ENCODE assay signal across 8 mouse cellular contexts in genomic region chr5:110232346-110232745, GRCm38 (mm10). TPM values are rescaled to one million over a fixed set of nuclear protein-coding genes. Genes with fewer than 3 reads are reported as not detected.
DNase-seq lines count a peak whose midpoint lies in the region; ATAC-seq and TF ChIP-seq lines count a peak whose summit lies in the region.

No protein-coding gene starts in this region.

- peaks cover 21% of the 10 kb centered on the region for H3K4me1 ChIP-seq in kidney, embryonic 15.5 days
- H3K4me1 ChIP-seq in kidney, adult 2 months (ENCODE audit: control insufficient read depth, insufficient read depth, low read length): no peaks in the 10 kb centered on the region
- H3K4me1 ChIP-seq in forebrain, postnatal 0 days (ENCODE audit: insufficient read depth): peaks cover 8% of the 10 kb centered on the region; the same call in 1 of the 2 replicates

- peaks cover 41% of the 10 kb centered on the region for H3K36me3 ChIP-seq in kidney, embryonic 15.5 days
- H3K36me3 ChIP-seq in kidney, adult 2 months (ENCODE audit: control insufficient read depth, insufficient read depth, low read length): no peaks in the 10 kb centered on the region; the same call in 1 of the 2 replicates
- peaks cover 25% of the 10 kb centered on the region for H3K36me3 ChIP-seq in forebrain, postnatal 0 days (ENCODE audit: insufficient read depth)

- peak overlapping the region; percentile 72 for H3K4me2 ChIP-seq in kidney, embryonic 15.5 days
- H3K4me2 ChIP-seq in forebrain, postnatal 0 days (ENCODE audit: low read depth): peak overlapping the region; percentile 69; the same call in 1 of the 2 replicates

- no peak overlapping the region for H3K9ac ChIP-seq in kidney, embryonic 15.5 days
- no peak overlapping the region for H3K9ac ChIP-seq in forebrain, postnatal 0 days

- H3K9me3 ChIP-seq in kidney, embryonic 15.5 days (replicated peaks): no peaks in the 10 kb centered on the region
- H3K9me3 ChIP-seq in forebrain, postnatal 0 days (ENCODE audit: low read length): no peaks in the 10 kb centered on the region

- no peak for DNase-seq in kidney, adult 2 months
- peak; percentile 38 for DNase-seq in MEL-GATA-1-ER (ENCODE audit: extremely low read depth, low read depth)
- DNase-seq in forebrain, postnatal 0 days: no peak
- DNase-seq in left cerebral cortex, postnatal 4 days: no peak
- no peak for DNase-seq in embryo, embryonic 10 days (ENCODE audit: low spot score)
- DNase-seq in left cerebral cortex, adult 8-10 months (ENCODE audit: low spot score in 2 of 2): no peak

- no peaks in the 10 kb centered on the region for H3K27me3 ChIP-seq in kidney, embryonic 15.5 days
- no peaks in the 10 kb centered on the region for H3K27me3 ChIP-seq in kidney, adult 2 months (replicated peaks; ENCODE audit: control insufficient read depth, insufficient read depth, low read length)
- no peaks in the 10 kb centered on the region for H3K27me3 ChIP-seq in forebrain, postnatal 0 days (ENCODE audit: insufficient read depth, low read length)

- intact Hi-C loops in left cerebral cortex, postnatal 4 days (cut with DNase I): no loop called here

- H3K4me3 ChIP-seq in kidney, embryonic 15.5 days (replicated peaks): peak overlapping the region; percentile 99; the same call in 1 of the 2 replicates
- no peak overlapping the region for H3K4me3 ChIP-seq in kidney, adult 2 months (ENCODE audit: insufficient read depth, low read depth, low read length)
- no peak overlapping the region for H3K4me3 ChIP-seq in forebrain, postnatal 0 days (ENCODE audit: low read depth, low read length)

- H3K27ac ChIP-seq in kidney, embryonic 15.5 days: no peak overlapping the region
- no peak overlapping the region for H3K27ac ChIP-seq in kidney, adult 2 months (ENCODE audit: insufficient read depth, low read depth, low read length)
- no peak overlapping the region for H3K27ac ChIP-seq in forebrain, postnatal 0 days (ENCODE audit: low read depth, low read length)

- no peak for TF ChIP-seq CTCF in kidney, adult 2 months (conservative IDR thresholded peaks at IDR 0.05; ENCODE audit: insufficient read depth, insufficient read length, low read depth, low read length)
- TF ChIP-seq CTCF in forebrain, postnatal 0 days (IDR thresholded peaks at IDR 0.05; ENCODE audit: low read depth): no peak

- WGBS in kidney, embryonic 15.5 days: 80% methylated on average over 6 of the region's 6 CpGs
- WGBS in kidney, adult 2 months: 60% methylated on average over 6 of the region's 6 CpGs
- WGBS in forebrain, postnatal 0 days: 87% methylated on average over 6 of the region's 6 CpGs

- no peak for TF ChIP-seq POLR2A in kidney, adult 2 months (IDR thresholded peaks at IDR 0.05; ENCODE audit: low read depth, low read length)

- ATAC-seq in kidney, embryonic 15.5 days (replicated peaks; ENCODE audit: low FRiP score): no peak
- ATAC-seq in forebrain, postnatal 0 days: no peak
- peak; percentile 36 for ATAC-seq in megakaryocyte progenitor cell, adult 5-6 weeks (replicated peaks; ENCODE audit: poor library complexity)

RNA-seq across cellular contexts. Expression of gene Ankle2, which starts 1.5 kb away (rescaled TPM):
- 29.7 and 32.2 TPM in 2 replicates for polyA plus RNA-seq in kidney, embryonic 15.5 days (2015; fragmentation: Nextera tagmentation; extraction: Ambion mirVana)
- 7.5 and 8.6 TPM in 2 replicates for polyA plus RNA-seq in kidney, adult 2 months (2012; rRNA removed)
- total RNA-seq in forebrain, postnatal 0 days (2014; rRNA removed): 31.0 and 40.2 TPM in 2 replicates
- 11.6 and 17.8 TPM in 2 replicates for polyA plus RNA-seq in forebrain, postnatal 0 days (2015; fragmentation: Nextera tagmentation; extraction: Ambion mirVana)
- 40.9 and 44.1 TPM in 2 replicates for total RNA-seq in megakaryocyte progenitor cell, adult 5-6 weeks (2015)
- 52.5 and 52.6 TPM in 2 replicates for total RNA-seq in megakaryocyte progenitor cell, adult 5-6 weeks (2017)
- 10 to 100 TPM; 34.2 to 38.6 TPM for total RNA-seq in left cerebral cortex, postnatal 4 days (2021)
- 10 to 100 TPM; 34.5 to 42.7 (median 37.8) TPM for total RNA-seq in left cerebral cortex, adult 8-10 months (2022)

RNA-seq across cellular contexts. Expression of gene Pgam5, which starts 37.4 kb away (rescaled TPM):
- polyA plus RNA-seq in kidney, embryonic 15.5 days (2015; fragmentation: Nextera tagmentation; extraction: Ambion mirVana): 67.6 and 68.1 TPM in 2 replicates
- polyA plus RNA-seq in kidney, adult 2 months (2012; rRNA removed): 17.0 and 18.1 TPM in 2 replicates
- 154 and 169 TPM in 2 replicates for total RNA-seq in forebrain, postnatal 0 days (2014; rRNA removed)
- 117 and 120 TPM in 2 replicates for polyA plus RNA-seq in forebrain, postnatal 0 days (2015; fragmentation: Nextera tagmentation; extraction: Ambion mirVana)
- 42.9 and 47.8 TPM in 2 replicates for total RNA-seq in megakaryocyte progenitor cell, adult 5-6 weeks (2015)
- 32.7 and 35.3 TPM in 2 replicates for total RNA-seq in megakaryocyte progenitor cell, adult 5-6 weeks (2017)
- total RNA-seq in left cerebral cortex, postnatal 4 days (2021): 10 to 100 TPM; 66.5 to 66.9 TPM
- 10 to 100 TPM; 50.0 to 60.1 (median 52.8) TPM for total RNA-seq in left cerebral cortex, adult 8-10 months (2022)

RNA-seq across cellular contexts. Expression of gene Pxmp2, which starts 53.6 kb away (rescaled TPM):
- polyA plus RNA-seq in kidney, embryonic 15.5 days (2015; fragmentation: Nextera tagmentation; extraction: Ambion mirVana): 17.7 and 20.4 TPM in 2 replicates
- polyA plus RNA-seq in kidney, adult 2 months (2012; rRNA removed): 73.1 and 83.7 TPM in 2 replicates
- total RNA-seq in forebrain, postnatal 0 days (2014; rRNA removed): 3.3 and 6.7 TPM in 2 replicates
- 9.6 and 11.3 TPM in 2 replicates for polyA plus RNA-seq in forebrain, postnatal 0 days (2015; fragmentation: Nextera tagmentation; extraction: Ambion mirVana)
- total RNA-seq in megakaryocyte progenitor cell, adult 5-6 weeks (2015): 9.8 and 13.5 TPM in 2 replicates
- total RNA-seq in megakaryocyte progenitor cell, adult 5-6 weeks (2017): 6.2 and 9.1 TPM in 2 replicates
- total RNA-seq in left cerebral cortex, postnatal 4 days (2021): 1 to 10 TPM; 5.9 to 7.0 TPM
- total RNA-seq in left cerebral cortex, adult 8-10 months (2022): 10 to 100 TPM in 1 of 4 experiments, 1 to 10 TPM in 3; 6.8 to 10.8 (median 8.8) TPM

RNA-seq across cellular contexts. Expression of gene Pole, which starts 53.8 kb away (rescaled TPM):
- 32.9 and 33.1 TPM in 2 replicates for polyA plus RNA-seq in kidney, embryonic 15.5 days (2015; fragmentation: Nextera tagmentation; extraction: Ambion mirVana)
- 1.7 and 2.0 TPM in 2 replicates for polyA plus RNA-seq in kidney, adult 2 months (2012; rRNA removed)
- 5.5 and 6.7 TPM in 2 replicates for total RNA-seq in forebrain, postnatal 0 days (2014; rRNA removed)
- 2.5 and 3.6 TPM in 2 replicates for polyA plus RNA-seq in forebrain, postnatal 0 days (2015; fragmentation: Nextera tagmentation; extraction: Ambion mirVana)
- total RNA-seq in megakaryocyte progenitor cell, adult 5-6 weeks (2015): 61.4 and 77.1 TPM in 2 replicates
- 40.5 and 41.6 TPM in 2 replicates for total RNA-seq in megakaryocyte progenitor cell, adult 5-6 weeks (2017)
- 1 to 10 TPM; 8.0 to 9.1 TPM for total RNA-seq in left cerebral cortex, postnatal 4 days (2021)
- total RNA-seq in left cerebral cortex, adult 8-10 months (2022): 1 to 10 TPM; 1.4 to 2.4 (median 1.9) TPM

RNA-seq across cellular contexts. Expression of gene Golga3, which starts 55.8 kb away (rescaled TPM):
- polyA plus RNA-seq in kidney, embryonic 15.5 days (2015; fragmentation: Nextera tagmentation; extraction: Ambion mirVana): 19.0 and 19.4 TPM in 2 replicates
- 7.8 and 8.6 TPM in 2 replicates for polyA plus RNA-seq in kidney, adult 2 months (2012; rRNA removed)
- 17.8 and 25.1 TPM in 2 replicates for total RNA-seq in forebrain, postnatal 0 days (2014; rRNA removed)
- 12.7 and 15.9 TPM in 2 replicates for polyA plus RNA-seq in forebrain, postnatal 0 days (2015; fragmentation: Nextera tagmentation; extraction: Ambion mirVana)
- total RNA-seq in megakaryocyte progenitor cell, adult 5-6 weeks (2015): 11.9 and 13.7 TPM in 2 replicates
- 21.4 and 22.6 TPM in 2 replicates for total RNA-seq in megakaryocyte progenitor cell, adult 5-6 weeks (2017)
- 10 to 100 TPM; 50.4 to 52.3 TPM for total RNA-seq in left cerebral cortex, postnatal 4 days (2021)
- 10 to 100 TPM; 46.4 to 48.0 (median 46.5) TPM for total RNA-seq in left cerebral cortex, adult 8-10 months (2022)
